Comparison of ENCODE assay signal across 7 mouse cellular contexts in the genomic region with DNA sequence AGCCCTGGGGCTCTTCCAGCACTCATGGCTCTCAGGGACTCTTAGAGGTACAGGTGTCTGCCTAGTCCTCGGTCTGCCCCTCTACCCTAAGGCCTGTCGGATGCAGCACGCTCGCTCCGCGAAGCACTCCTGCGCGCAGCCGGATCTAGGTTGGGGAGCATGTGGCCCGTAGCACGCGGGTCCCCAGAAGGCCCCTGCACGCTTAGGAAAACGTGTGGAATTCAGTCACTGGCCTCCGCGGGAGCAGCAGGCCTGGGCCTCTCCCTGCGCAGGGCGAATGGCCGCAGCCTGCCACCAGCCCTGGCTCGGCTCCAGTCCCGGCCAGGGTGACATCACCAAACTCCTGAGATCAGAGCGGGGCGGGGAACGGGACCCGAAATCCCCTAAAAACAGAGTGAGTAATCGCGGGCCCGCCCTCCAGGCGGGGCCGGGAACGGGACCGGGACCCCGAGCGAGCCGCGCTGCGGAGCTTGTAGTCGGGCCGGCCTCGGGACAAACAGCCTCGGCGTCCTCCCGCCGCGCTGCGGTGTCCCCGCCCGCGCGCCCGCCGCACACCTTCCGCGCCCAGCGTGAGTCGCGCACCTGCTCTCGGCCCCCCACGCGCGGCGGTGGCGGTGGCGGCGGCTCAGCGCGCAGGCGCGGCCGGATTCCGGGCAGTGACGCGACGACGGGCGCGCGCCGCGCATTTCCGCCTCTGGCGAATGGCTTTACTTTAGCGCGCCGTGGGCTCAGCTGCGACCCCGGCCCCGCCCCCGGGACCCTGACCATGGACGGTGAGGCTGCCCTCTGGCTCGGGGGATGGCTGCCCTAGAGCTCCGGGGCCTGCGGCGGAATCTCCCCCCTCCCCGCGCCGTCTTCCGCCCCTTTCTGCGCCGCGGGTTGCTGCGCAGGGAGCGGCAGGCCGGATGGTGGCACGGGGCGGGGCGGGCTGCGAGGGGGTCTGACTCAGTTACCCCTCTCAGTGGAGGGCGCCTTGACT. TPM values are rescaled to one million over a fixed set of nuclear protein-coding genes. Genes with fewer than 3 reads are reported as not detected.
DNase-seq lines count a peak whose midpoint lies in the region; ATAC-seq and TF ChIP-seq lines count a peak whose summit lies in the region.

Rela (plus strand) TSS at position 415 of the 979 bp plus-strand sequence.

- H3K9ac ChIP-seq in embryonic facial prominence, embryonic 12.5 days: peak within 1 kb of the TSS; percentile 93
- peak within 1 kb of the TSS; percentile 88 for H3K9ac ChIP-seq in limb, embryonic 12.5 days (replicated peaks)
- H3K9ac ChIP-seq in midbrain, embryonic 15.5 days: peak within 1 kb of the TSS; percentile 90

- no peak for TF ChIP-seq CTCF in kidney, adult 2 months (conservative IDR thresholded peaks at IDR 0.05; ENCODE audit: insufficient read depth, insufficient read length, low read depth, low read length)
- no peak for TF ChIP-seq CTCF in spleen, adult 2 months (IDR thresholded peaks at IDR 0.05; ENCODE audit: extremely low read depth, insufficient read depth, insufficient read length, insufficient replicate concordance)

- H3K27me3 ChIP-seq in embryonic facial prominence, embryonic 12.5 days: no peaks in the 10 kb centered on the region
- H3K27me3 ChIP-seq in kidney, adult 2 months (replicated peaks; ENCODE audit: control insufficient read depth, insufficient read depth, low read length): no peaks in the 10 kb centered on the region
- no peaks in the 10 kb centered on the region for H3K27me3 ChIP-seq in limb, embryonic 12.5 days
- H3K27me3 ChIP-seq in midbrain, embryonic 15.5 days (replicated peaks): no peaks in the 10 kb centered on the region
- no peaks in the 10 kb centered on the region for H3K27me3 ChIP-seq in spleen, adult 2 months (ENCODE audit: control insufficient read depth, insufficient read depth, low read length)

- H3K4me3 ChIP-seq in embryonic facial prominence, embryonic 12.5 days: peak within 1 kb of the TSS; percentile 82
- H3K4me3 ChIP-seq in kidney, adult 2 months (ENCODE audit: insufficient read depth, low read depth, low read length): peak within 1 kb of the TSS; percentile 91
- peak within 1 kb of the TSS; percentile 86 for H3K4me3 ChIP-seq in limb, embryonic 12.5 days (replicated peaks)
- H3K4me3 ChIP-seq in midbrain, embryonic 15.5 days: peak within 1 kb of the TSS; percentile 67
- peak within 1 kb of the TSS; percentile 95 for H3K4me3 ChIP-seq in spleen, adult 2 months (ENCODE audit: extremely low read depth, insufficient read depth, insufficient read length)

- H3K4me1 ChIP-seq in embryonic facial prominence, embryonic 12.5 days: peaks cover 15% of the 10 kb centered on the region
- H3K4me1 ChIP-seq in kidney, adult 2 months (ENCODE audit: control insufficient read depth, insufficient read depth, low read length): peaks cover 12% of the 10 kb centered on the region; the same call in 1 of the 2 replicates
- peaks cover 20% of the 10 kb centered on the region for H3K4me1 ChIP-seq in limb, embryonic 12.5 days (replicated peaks)
- peaks cover 24% of the 10 kb centered on the region for H3K4me1 ChIP-seq in midbrain, embryonic 15.5 days
- peaks cover 8% of the 10 kb centered on the region; the same call in 1 of the 2 replicates for H3K4me1 ChIP-seq in spleen, adult 2 months (ENCODE audit: control insufficient read depth, insufficient read depth, insufficient read length)

- under 1% methylated on average over 90 of the region's 109 CpGs for WGBS in embryonic facial prominence, embryonic 12.5 days
- under 1% methylated on average over 104 of the region's 109 CpGs for WGBS in kidney, adult 2 months
- under 1% methylated on average over 109 of the region's 109 CpGs for WGBS in limb, embryonic 12.5 days
- WGBS in midbrain, embryonic 15.5 days: under 1% methylated on average over 98 of the region's 109 CpGs
- WGBS in spleen, adult 2 months: under 1% methylated on average over 99 of the region's 109 CpGs

- no peaks in the 10 kb centered on the region for H3K9me3 ChIP-seq in embryonic facial prominence, embryonic 12.5 days
- no peaks in the 10 kb centered on the region for H3K9me3 ChIP-seq in limb, embryonic 12.5 days
- H3K9me3 ChIP-seq in midbrain, embryonic 15.5 days: no peaks in the 10 kb centered on the region

- H3K36me3 ChIP-seq in embryonic facial prominence, embryonic 12.5 days: peaks cover 40% of the 10 kb centered on the region
- no peaks in the 10 kb centered on the region for H3K36me3 ChIP-seq in kidney, adult 2 months (ENCODE audit: control insufficient read depth, insufficient read depth, low read length)
- H3K36me3 ChIP-seq in limb, embryonic 12.5 days: peaks cover 40% of the 10 kb centered on the region
- H3K36me3 ChIP-seq in midbrain, embryonic 15.5 days (replicated peaks): peaks cover 25% of the 10 kb centered on the region
- peaks cover 29% of the 10 kb centered on the region for H3K36me3 ChIP-seq in spleen, adult 2 months (ENCODE audit: control insufficient read depth, insufficient read depth, low read length)

- ATAC-seq in embryonic facial prominence, embryonic 12.5 days (ENCODE audit: insufficient number of reproducible peaks, insufficient read depth, low FRiP score, low TSS enrichment): peak; percentile 84; the same call in 1 of the 2 replicates
- peak; percentile 78 for ATAC-seq in limb, embryonic 12.5 days (ENCODE audit: insufficient number of reproducible peaks, insufficient read depth, low FRiP score, low TSS enrichment, low read depth)
- ATAC-seq in midbrain, embryonic 15.5 days (replicated peaks): peak; percentile 85

- H3K4me2 ChIP-seq in embryonic facial prominence, embryonic 12.5 days (replicated peaks): peak within 1 kb of the TSS; percentile 88
- peak within 1 kb of the TSS; percentile 93 for H3K4me2 ChIP-seq in limb, embryonic 12.5 days
- H3K4me2 ChIP-seq in midbrain, embryonic 15.5 days: peak within 1 kb of the TSS; percentile 92

- DNase-seq in adrenal gland, postnatal 25 days: peak; percentile 96
- DNase-seq in heart, adult 18-20 months: peak; percentile 95 to 96
- DNase-seq in kidney, adult 2 months: peak; percentile 95
- peak; percentile 67 to 84 for DNase-seq in spleen, adult 2 months (ENCODE audit: low read depth in 1 of 2, low spot score in 2 of 2)

- peak within 1 kb of the TSS; percentile 90 for H3K27ac ChIP-seq in embryonic facial prominence, embryonic 12.5 days
- peak within 1 kb of the TSS; percentile 99 for H3K27ac ChIP-seq in kidney, adult 2 months (ENCODE audit: insufficient read depth, low read depth, low read length)
- H3K27ac ChIP-seq in limb, embryonic 12.5 days: peak within 1 kb of the TSS; percentile 91
- H3K27ac ChIP-seq in midbrain, embryonic 15.5 days: peak within 1 kb of the TSS; percentile 92
- peak within 1 kb of the TSS; percentile 99 for H3K27ac ChIP-seq in spleen, adult 2 months (ENCODE audit: insufficient read depth, low read length)

- TF ChIP-seq POLR2A in kidney, adult 2 months (IDR thresholded peaks at IDR 0.05; ENCODE audit: low read depth, low read length): peak; percentile 53
- peak; percentile 59 for TF ChIP-seq POLR2A in spleen, adult 2 months (IDR thresholded peaks at IDR 0.05; ENCODE audit: low read depth, low read length)

RNA-seq across cellular contexts. Expression of gene Rela, which starts in this region (rescaled TPM):
- 96.3 and 101 TPM in 2 replicates for total RNA-seq in adrenal gland, postnatal 25 days (2021)
- polyA plus RNA-seq in embryonic facial prominence, embryonic 12.5 days (2016; fragmentation: Nextera tagmentation; extraction: Ambion mirVana): 46.5 and 49.3 TPM in 2 replicates
- 10 to 100 TPM; 25.4 to 30.2 TPM for total RNA-seq in heart, adult 18-20 months (2021)
- 58.2 and 59.9 TPM in 2 replicates for polyA plus RNA-seq in kidney, adult 2 months (2012; rRNA removed)
- polyA plus RNA-seq in limb, embryonic 12.5 days (2016; fragmentation: Nextera tagmentation; extraction: Ambion mirVana): 44.7 and 45.9 TPM in 2 replicates
- polyA plus RNA-seq in midbrain, embryonic 15.5 days (2015; fragmentation: Nextera tagmentation; extraction: Ambion mirVana): 36.9 and 39.2 TPM in 2 replicates
- polyA plus RNA-seq in spleen, adult 2 months (2012; rRNA removed): 87.1 and 110 TPM in 2 replicates

Comparison
In these comparisons a context has a peak if more than half of its experiments do, and no peak if none do; other contexts are left out.
1. Peak in every context shown above with its lines: DNase-seq, ATAC-seq, H3K4me3 ChIP-seq and H3K27ac ChIP-seq.